Mouse (Mus musculus) adrenal gland, adult 18-20 months (tissue): ENCODE data around the gene Fgfr2. TPM values are rescaled to one million over a fixed set of nuclear protein-coding genes. Genes with fewer than 3 reads are reported as not detected.
"Not testable (repeated sequence)": the region's sequence is repeated elsewhere in the genome, so short reads cannot be mapped to it uniquely, and the experiment has no call there.

ENCODE experiments used
- DNase-seq, 2 experiments: peaks; one replicate each; pipeline ENCODE4 v3.0.0; 2021 to 2022; ENCODE audit warnings: low spot score in 2 of 2
- total RNA-seq, 2 experiments: library from RNA; stranded (reverse); gene quantifications; 1 replicate in 1 of 2; 2 replicates in 1 of 2; pipeline ENCODE4 v1.2.3; 2021

Fgfr2 gene
- total RNA-seq, 2 experiments from 2014 or later = 294 to 308 TPM

GRCm38 (mm10) chr7:131075956-131076355 lies 2047.2 kb downstream of the Fgfr2 start:
- DNase-seq = peak; percentile 31

GRCm38 (mm10) chr7:131074098-131074497 lies 2049.1 kb downstream of the Fgfr2 start:
- DNase-seq = not testable (repeated sequence)

DNA sequence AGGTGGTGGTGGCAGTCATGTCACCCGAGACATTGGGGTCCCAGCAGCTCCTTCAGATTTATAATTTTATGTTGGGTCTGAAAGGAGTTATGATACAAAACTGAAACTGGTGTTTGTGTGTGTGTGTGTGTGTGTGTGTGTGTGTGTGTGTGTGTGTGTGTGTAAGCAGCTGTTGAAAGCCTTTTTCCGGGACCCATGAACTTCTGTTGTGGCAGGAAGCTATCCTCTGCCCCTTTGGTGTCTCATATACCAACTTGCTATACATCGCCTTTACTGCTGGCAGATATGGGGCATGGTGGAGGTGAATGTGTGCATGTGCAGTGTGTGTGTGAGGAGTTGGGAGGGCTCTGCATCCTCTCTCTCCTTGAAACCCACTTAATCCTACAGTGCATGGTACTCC lies 2049.7 kb downstream of the Fgfr2 start:
- DNase-seq = not testable (repeated sequence)

- peak; percentile 33 to 44 for DNase-seq
Measured at GRCm38 (mm10) chr7:131068191-131068590, 2055.0 kb downstream of the Fgfr2 start.

DNA sequence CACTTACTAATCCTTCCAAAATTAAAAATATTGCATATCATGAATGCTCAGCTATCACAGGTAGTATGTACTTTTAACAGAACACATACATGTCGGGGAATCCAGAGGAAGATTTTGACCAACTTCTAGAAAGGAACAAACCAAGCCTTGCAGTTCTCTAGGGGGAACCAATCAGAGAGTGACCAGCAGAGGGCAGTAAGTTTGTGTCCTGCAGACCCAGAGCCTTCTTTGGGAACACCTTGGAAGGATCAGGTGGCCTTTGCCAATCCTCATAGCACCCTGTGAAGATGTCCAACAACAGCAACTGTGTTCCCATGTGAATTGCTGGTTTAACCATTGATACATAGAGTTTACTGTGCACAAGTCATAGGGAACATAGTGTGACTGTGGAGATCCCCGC lies 2060.6 kb downstream of the Fgfr2 start:
- DNase-seq = peak in 1 of 2 experiments; percentile 18

DNA sequence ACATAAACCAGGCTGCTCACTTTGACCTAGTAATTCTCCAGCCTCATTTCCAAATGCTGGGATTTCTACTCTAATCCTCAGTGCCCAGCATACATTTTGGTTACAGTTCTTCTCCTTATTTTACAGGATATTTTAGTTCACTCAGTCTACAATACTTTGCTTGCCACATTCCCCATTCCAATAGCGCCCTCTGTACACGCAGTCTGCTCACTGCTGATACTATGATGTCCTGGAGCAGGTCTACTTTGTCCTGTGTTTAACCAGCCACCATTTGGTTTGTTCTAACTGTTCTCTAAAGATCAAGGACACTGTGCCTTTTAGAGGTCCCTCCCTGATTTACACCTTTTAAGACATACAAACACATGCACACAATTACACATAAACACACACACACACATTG lies 2063.3 kb downstream of the Fgfr2 start:
- not testable (repeated sequence) for DNase-seq

DNA sequence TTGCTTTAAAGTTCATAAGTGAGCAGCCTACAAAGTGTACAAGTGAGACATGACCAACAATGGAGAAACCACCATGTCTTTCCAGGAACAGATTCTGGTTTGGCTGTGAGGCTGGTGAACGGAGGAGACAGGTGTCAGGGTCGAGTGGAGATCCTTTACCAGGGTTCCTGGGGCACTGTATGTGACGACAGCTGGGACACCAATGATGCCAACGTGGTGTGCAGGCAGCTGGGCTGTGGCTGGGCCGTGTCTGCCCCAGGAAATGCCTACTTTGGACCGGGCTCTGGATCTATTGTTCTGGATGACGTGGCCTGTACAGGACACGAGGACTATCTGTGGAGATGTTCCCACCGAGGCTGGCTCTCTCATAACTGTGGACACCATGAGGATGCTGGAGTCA lies 2065.2 kb downstream of the Fgfr2 start:
- not testable (repeated sequence) for DNase-seq

- DNase-seq = no peak
Measured at GRCm38 (mm10) chr7:131054808-131055370, 2068.3 kb downstream of the Fgfr2 start.

DNA sequence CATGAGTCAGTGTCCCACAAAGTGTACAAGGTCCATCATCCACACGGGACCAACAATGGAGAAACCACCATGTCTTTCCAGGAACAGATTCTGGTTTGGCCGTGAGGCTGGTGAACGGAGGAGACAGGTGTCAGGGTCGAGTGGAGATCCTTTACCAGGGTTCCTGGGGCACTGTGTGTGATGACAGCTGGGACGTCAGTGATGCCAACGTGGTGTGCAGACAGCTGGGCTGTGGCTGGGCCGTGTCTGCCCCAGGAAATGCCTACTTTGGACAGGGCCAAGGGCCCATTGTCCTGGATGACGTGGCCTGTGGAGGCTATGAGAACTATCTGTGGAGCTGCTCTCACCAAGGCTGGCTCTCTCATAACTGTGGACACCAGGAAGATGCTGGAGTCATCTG lies 2073.3 kb downstream of the Fgfr2 start:
- not testable (repeated sequence) for DNase-seq

DNA sequence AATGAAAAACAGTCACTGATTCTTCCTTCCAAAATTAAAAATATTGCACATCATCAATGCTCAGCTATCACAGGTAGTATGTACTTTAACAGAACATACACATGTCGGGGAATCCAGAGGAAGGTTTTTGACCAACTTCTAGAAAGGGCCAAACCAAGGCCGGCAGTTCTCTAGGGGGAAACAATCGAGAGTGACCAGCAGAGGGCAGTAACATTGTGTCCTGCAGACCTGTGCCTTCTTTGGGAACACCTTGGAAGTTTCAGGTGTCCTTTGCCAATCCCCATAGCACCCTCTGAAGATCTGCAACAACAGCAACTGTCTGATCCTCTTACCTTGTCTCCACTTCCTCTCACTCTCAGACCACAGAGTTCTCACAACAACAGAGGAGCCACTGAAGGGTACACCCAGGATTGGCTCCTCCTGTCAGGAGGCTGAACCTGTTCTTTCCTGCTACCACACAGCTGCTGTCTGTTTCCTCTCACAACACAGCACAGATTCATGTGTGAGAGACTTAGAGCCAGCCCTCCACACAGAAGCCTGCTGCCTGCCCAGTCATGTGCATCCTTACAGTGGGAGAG lies 2077.8 kb downstream of the Fgfr2 start:
- not testable (repeated sequence) for DNase-seq

GRCm38 (mm10) chr7:131042657-131043056 lies 2080.5 kb downstream of the Fgfr2 start:
- no peak for DNase-seq

GRCm38 (mm10) chr7:131040760-131041159 lies 2082.4 kb downstream of the Fgfr2 start:
- DNase-seq = not testable (repeated sequence)

- no peak for DNase-seq
Measured at GRCm38 (mm10) chr7:131037083-131037482, 2086.1 kb downstream of the Fgfr2 start.

DNA sequence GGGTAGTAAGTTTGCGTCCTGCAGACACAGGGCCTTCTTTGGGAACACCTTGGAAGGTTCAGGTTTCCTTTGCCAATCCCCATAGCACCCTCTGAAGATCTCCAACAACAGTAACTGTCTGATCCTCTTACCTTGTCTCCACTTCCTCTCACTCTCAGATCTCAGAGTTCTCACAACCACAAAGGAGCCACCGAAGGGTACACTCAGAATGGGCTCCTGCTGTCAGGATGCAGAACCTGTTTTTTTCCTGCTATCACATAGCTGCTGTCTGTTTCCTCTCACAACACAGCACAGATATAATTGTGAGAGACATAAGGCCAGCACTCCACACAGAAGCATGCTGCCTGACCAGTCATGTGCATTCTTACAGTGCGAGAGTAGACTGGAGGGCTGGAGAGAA lies 2086.8 kb downstream of the Fgfr2 start:
- DNase-seq = no peak

- no peak for DNase-seq
Measured at GRCm38 (mm10) chr7:131031755-131032154, 2091.4 kb downstream of the Fgfr2 start, which contains the start of gene Dmbt1. TSS of gene Dmbt1 (plus strand) at chr7:131032053.

- DNase-seq = no peak
Measured at GRCm38 (mm10) chr7:131027557-131027956, 2095.6 kb downstream of the Fgfr2 start.

- DNase-seq = no peak
Measured at GRCm38 (mm10) chr7:131024807-131025206, 2098.3 kb downstream of the Fgfr2 start.

DNA sequence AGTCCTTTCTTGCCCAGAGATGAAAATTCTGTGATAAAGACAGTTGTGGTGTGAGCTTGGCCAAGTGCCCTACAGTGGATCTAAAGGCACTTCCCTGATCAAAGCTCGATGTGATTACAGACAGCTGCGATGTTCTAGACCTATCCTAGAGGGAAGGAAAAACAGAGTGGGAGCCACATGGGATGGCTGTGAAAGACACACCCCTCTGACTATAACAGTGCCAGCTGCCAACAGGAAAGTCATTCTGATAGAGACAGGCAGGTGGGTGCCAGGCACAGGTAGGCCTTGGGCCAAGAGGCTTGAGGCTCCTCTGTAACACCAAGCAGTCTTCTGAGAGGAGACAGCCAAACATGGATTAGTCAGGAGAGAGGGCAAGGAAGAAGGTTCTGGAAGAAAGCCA lies 2104.0 kb downstream of the Fgfr2 start:
- no peak for DNase-seq

DNA sequence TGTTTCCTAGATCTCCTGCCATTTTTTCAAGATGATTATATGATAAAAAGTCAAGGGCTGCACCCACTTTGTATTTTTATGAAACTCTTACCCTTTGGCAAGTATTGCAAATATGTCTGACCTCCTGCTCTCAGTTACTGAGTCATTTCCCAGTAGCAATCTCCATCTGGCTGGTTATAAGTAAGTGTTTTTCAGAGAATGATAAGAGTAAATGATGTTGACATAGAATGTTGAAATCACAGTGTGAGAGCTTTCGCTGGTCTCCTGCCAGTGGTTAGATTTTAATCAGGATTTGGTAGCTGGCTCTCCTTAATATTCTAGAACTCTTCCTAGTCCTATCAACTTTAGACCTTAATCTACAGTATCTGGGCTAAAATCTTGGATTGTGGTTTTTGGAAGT lies 2111.2 kb downstream of the Fgfr2 start:
- no peak for DNase-seq

GRCm38 (mm10) chr7:131009178-131009577 lies 2114.0 kb downstream of the Fgfr2 start:
- DNase-seq = no peak

- no peak for DNase-seq
Measured at GRCm38 (mm10) chr7:131007221-131007620, 2115.9 kb downstream of the Fgfr2 start.

- DNase-seq = no peak
Measured at GRCm38 (mm10) chr7:131004071-131004470, 2119.1 kb downstream of the Fgfr2 start.
